Mouse (Mus musculus) intestine, embryonic 15.5 days (tissue): ENCODE measurements around the gene Pipox. TPM values are rescaled to one million over a fixed set of nuclear protein-coding genes. Genes with fewer than 3 reads are reported as not detected.
A peak's percentile ranks its signal among the peaks of the same experiment; 100 is the strongest.

Experiments
- ATAC-seq: fragments of 200-750 bp; cut with Nextera tagmentation; 2 replicates; pipeline ENCODE4 v1.8.0; 2017; ENCODE audit warnings: moderate TSS enrichment, moderate library complexity
- H3K27ac ChIP-seq: fragments of 300-500 bp; sonication (generic); 2 replicates; pipeline ENCODE4 v1.5.1; 2015; ENCODE audit warnings: mild to moderate bottlenecking, inconsistent platforms
- H3K27me3 ChIP-seq: fragments of 300-500 bp; sonication (generic); replicated peaks from 2 replicates; pipeline ENCODE4 v1.6.1; 2015; ENCODE audit warnings: inconsistent platforms
- H3K36me3 ChIP-seq: fragments of 300-500 bp; sonication (generic); 2 replicates; pipeline ENCODE4 v1.6.1; 2015; ENCODE audit warnings: inconsistent platforms
- H3K4me1 ChIP-seq: fragments of 300-500 bp; sonication (generic); replicated peaks from 2 replicates; pipeline ENCODE4 v1.6.1; 2015; ENCODE audit warnings: inconsistent platforms
- H3K4me2 ChIP-seq: fragments of 300-500 bp; sonication (generic); replicated peaks from 2 replicates; pipeline ENCODE4 v1.6.1; 2015; ENCODE audit warnings: mild to moderate bottlenecking, inconsistent platforms
- H3K4me3 ChIP-seq: fragments of 300-500 bp; sonication (generic); replicated peaks from 2 replicates; pipeline ENCODE4 v1.5.1; 2015; ENCODE audit warnings: inconsistent platforms
- H3K9ac ChIP-seq: fragments of 300-500 bp; sonication (generic); 2 replicates; pipeline ENCODE4 v1.6.1; 2015; ENCODE audit warnings: inconsistent platforms
- H3K9me3 ChIP-seq: fragments of 300-500 bp; sonication (generic); 2 replicates; pipeline ENCODE4 v1.6.1; 2016; ENCODE audit warnings: inconsistent platforms
- WGBS: fragments of 180-500 bp; shearing (Covaris S2); methylation state at CpG from one replicate; pipeline ENCODE4 v1.1.7; 2015; 5-methylcytosine and 5-hydroxymethylcytosine counted together
- polyA plus RNA-seq: library from polyadenylated mRNA; unstranded; fragments of >200 nt; fragmentation: Nextera tagmentation; extraction: Ambion mirVana; gene quantifications from 2 replicates; pipeline ENCODE4 v1.2.1, GENCODE M21; 2015

The Pipox gene
- polyA plus RNA-seq, 1 experiment from 2014 or later = 29.8 TPM

GRCm38 (mm10) chr11:77890648-77891258 lies 3.1 kb downstream of the Pipox start:
- no peak for ATAC-seq
- 76% methylated on average over 2 of the region's 2 CpGs for whole genome bisulfite sequencing
- H3K9ac ChIP-seq = no peak overlapping the region
- H3K4me1 ChIP-seq = peaks cover 25% of the 10 kb centered on the region
- no peaks in the 10 kb centered on the region for H3K27me3 ChIP-seq
- no peaks in the 10 kb centered on the region for H3K9me3 ChIP-seq
- no peak overlapping the region for H3K27ac ChIP-seq
- no peaks in the 10 kb centered on the region for H3K36me3 ChIP-seq
- H3K4me3 ChIP-seq = no peak overlapping the region
- H3K4me2 ChIP-seq = no peak overlapping the region

GRCm38 (mm10) chr11:77889484-77889883 lies 4.4 kb downstream of the Pipox start:
- no peak overlapping the region for H3K9ac ChIP-seq
- H3K9me3 ChIP-seq = no peaks in the 10 kb centered on the region
- WGBS = 18% methylated on average over 1 of the region's 2 CpGs
- H3K27me3 ChIP-seq = no peaks in the 10 kb centered on the region
- H3K4me3 ChIP-seq = no peak overlapping the region
- ATAC-seq = no peak
- no peak overlapping the region for H3K27ac ChIP-seq
- H3K4me2 ChIP-seq = no peak overlapping the region
- H3K36me3 ChIP-seq = no peaks in the 10 kb centered on the region
- peaks cover 36% of the 10 kb centered on the region for H3K4me1 ChIP-seq

GRCm38 (mm10) chr11:77888846-77889245 lies 5.0 kb downstream of the Pipox start:
- no peak for ATAC-seq
- WGBS = 81% methylated on average over 5 of the region's 5 CpGs

DNA sequence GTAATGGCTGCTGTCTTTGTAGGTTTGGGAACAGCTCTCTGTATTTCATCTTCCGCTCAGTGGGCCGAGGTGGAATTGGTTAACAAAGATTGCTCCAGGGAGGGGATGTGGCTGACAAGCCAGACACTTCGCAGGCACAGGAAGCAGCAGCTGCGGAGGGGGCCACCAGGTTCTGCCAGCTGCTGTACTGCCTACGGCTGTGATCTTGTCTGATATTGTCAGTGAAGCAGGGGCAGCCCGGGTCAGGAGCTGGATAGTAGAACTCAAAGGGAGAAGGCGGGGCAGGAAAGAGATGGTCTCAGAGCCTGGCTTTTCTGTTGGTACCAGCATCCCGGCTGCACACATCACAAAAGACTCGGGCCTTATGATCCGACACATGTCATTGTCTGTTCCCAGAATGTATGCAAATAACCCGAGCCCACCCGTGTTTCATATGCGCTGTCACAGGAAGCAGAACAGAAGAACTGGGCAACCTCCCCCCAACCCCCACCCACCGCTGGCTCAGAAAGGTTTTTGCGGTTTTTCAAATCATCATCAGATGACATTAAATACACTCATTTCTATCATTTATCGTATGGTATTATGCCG lies 6.4 kb downstream of the Pipox start:
- Histone ChIP-seq H3K4me1 (peaks cover 26% of the 10 kb centered on the region), H3K4me2 (0 out of 2 replicates have a peak overlapping the region, but pooled peaks have one; percentile 19), H3K4me3 (no peak overlapping the region; the same call in 1 of the 2 replicates), H3K9me3 (no peaks in the 10 kb centered on the region), H3K9ac (no peak overlapping the region), H3K27ac (no peak overlapping the region), H3K27me3 (no peaks in the 10 kb centered on the region), H3K36me3 (no peaks in the 10 kb centered on the region)
- WGBS = 29% methylated on average over 17 of the region's 17 CpGs
- ATAC-seq = 0 out of 2 replicates have a peak, but pooled peaks have one; percentile 34

More at GRCm38 (mm10) chr11:77888846-77889245, 5.0 kb downstream of the Pipox start:
- Histone ChIP-seq H3K4me1 (peaks cover 32% of the 10 kb centered on the region), H3K27me3 (no peaks in the 10 kb centered on the region), H3K4me2 (no peak overlapping the region), H3K9me3 (no peaks in the 10 kb centered on the region), H3K27ac (no peak overlapping the region), H3K4me3 (no peak overlapping the region), H3K36me3 (no peaks in the 10 kb centered on the region), H3K9ac (no peak overlapping the region)

- no peak overlapping the region for H3K9ac ChIP-seq
- ATAC-seq = no peak
- 46% methylated on average over 8 of the region's 8 CpGs for WGBS
- H3K4me3 ChIP-seq = no peak overlapping the region
- H3K27ac ChIP-seq = no peak overlapping the region
- H3K27me3 ChIP-seq = no peaks in the 10 kb centered on the region
- peaks cover 26% of the 10 kb centered on the region for H3K4me1 ChIP-seq
- H3K4me2 ChIP-seq = no peak overlapping the region
- H3K9me3 ChIP-seq = no peaks in the 10 kb centered on the region
- no peaks in the 10 kb centered on the region for H3K36me3 ChIP-seq
Measured at GRCm38 (mm10) chr11:77885246-77885575, 8.7 kb downstream of the Pipox start.

- Histone ChIP-seq H3K4me2 (no peak overlapping the region), H3K27me3 (no peaks in the 10 kb centered on the region), H3K4me3 (no peak overlapping the region), H3K9me3 (no peaks in the 10 kb centered on the region), H3K9ac (no peak overlapping the region), H3K36me3 (no peaks in the 10 kb centered on the region), H3K27ac (peak overlapping the region; percentile 40; the same call in 1 of the 2 replicates), H3K4me1 (peaks cover 26% of the 10 kb centered on the region)
- 41% methylated on average over 10 of the region's 10 CpGs for WGBS
- ATAC-seq = peak; percentile 73
Measured at GRCm38 (mm10) chr11:77884524-77885245, 9.2 kb downstream of the Pipox start.

- Histone ChIP-seq H3K9ac (no peak overlapping the region; the same call in 1 of the 2 replicates), H3K27ac (no peak overlapping the region)
- 49% methylated on average over 11 of the region's 11 CpGs for WGBS
Measured at GRCm38 (mm10) chr11:77876760-77877148, 17.1 kb downstream of the Pipox start.

DNA sequence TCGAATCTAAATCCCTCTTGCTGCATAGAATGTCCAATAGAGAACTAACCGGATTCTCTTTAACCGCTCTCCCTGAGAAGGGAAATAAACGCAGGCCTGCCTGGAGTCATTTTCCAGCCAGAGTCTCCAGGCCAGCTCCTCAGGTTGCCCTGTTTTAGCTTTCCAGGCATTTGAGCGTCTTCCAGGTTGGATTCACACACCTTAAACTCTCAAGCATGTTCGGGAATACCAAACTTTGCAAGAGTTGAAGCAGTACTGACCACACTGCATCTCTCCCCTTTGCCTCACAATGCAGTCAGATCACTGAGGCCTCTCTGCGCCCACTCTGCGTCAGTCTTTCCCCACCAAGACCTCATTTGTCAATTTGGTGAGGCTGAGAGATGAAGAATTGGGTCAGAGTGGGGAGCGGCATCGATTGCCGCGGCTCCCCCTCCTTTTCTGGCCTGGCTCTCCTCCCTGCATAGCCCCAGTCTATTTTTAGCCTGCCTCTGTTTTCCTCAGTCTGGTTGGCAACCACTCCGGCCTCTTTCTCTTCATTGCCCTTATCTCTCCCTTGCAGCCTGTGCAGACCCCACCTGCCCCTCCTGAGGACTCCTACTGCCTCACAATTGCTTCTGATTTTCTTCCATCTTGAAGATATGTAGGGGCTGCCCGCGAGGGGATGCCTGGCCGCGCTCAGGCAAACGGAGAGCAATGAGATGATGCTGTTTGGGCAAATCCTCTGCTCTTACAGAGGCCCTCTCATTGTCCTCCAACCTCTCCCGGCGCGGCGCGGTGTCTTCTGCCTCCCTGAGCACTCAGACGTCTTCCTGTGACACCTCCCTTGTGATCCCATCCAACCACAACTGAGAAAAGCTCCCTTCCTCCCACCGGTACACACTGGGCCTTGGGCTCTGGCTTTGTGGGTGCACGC lies 17.8 kb downstream of the Pipox start:
- H3K4me3 ChIP-seq = no peak overlapping the region
- no peaks in the 10 kb centered on the region for H3K36me3 ChIP-seq
- H3K4me2 ChIP-seq = 0 out of 2 replicates have a peak overlapping the region, but pooled peaks have one; percentile 11
- no peaks in the 10 kb centered on the region for H3K9me3 ChIP-seq
- H3K9ac ChIP-seq = no peak overlapping the region
- H3K27ac ChIP-seq = no peak overlapping the region
- H3K4me1 ChIP-seq = peaks cover 18% of the 10 kb centered on the region
- WGBS = 56% methylated on average over 26 of the region's 26 CpGs
- no peak for ATAC-seq
- H3K27me3 ChIP-seq = no peaks in the 10 kb centered on the region

More at GRCm38 (mm10) chr11:77876760-77877148, 17.1 kb downstream of the Pipox start:
- Histone ChIP-seq H3K36me3 (no peaks in the 10 kb centered on the region), H3K4me2 (no peak overlapping the region), H3K9me3 (no peaks in the 10 kb centered on the region), H3K4me3 (no peak overlapping the region), H3K27me3 (no peaks in the 10 kb centered on the region), H3K4me1 (peaks cover 18% of the 10 kb centered on the region)
- no peak for ATAC-seq

DNA sequence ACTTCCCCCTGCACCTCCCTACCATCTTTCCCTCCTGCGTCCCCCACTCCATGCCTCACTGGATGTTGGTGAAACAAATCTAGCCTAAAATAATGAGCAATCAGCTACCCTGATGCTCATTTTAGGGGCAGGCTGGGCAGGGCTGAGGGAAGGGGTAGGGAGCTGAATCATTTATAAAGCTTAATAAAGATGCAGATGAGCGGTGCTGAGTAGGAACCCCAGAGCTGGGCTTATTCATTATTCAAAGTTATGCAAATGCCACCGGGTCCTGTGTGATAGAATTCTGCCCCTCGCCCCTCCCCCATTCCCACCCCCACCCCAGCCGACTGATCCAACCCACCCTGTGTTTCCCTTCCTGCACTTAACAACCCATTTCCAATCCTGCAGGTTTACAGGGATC lies 18.6 kb downstream of the Pipox start:
- 61% methylated on average over 5 of the region's 5 CpGs for WGBS
- H3K9me3 ChIP-seq = no peaks in the 10 kb centered on the region
- H3K4me3 ChIP-seq = no peak overlapping the region
- H3K36me3 ChIP-seq = no peaks in the 10 kb centered on the region
- no peak overlapping the region for H3K4me2 ChIP-seq
- ATAC-seq = no peak
- peaks cover 18% of the 10 kb centered on the region for H3K4me1 ChIP-seq
- H3K9ac ChIP-seq = no peak overlapping the region
- no peak overlapping the region for H3K27ac ChIP-seq
- H3K27me3 ChIP-seq = no peaks in the 10 kb centered on the region

DNA sequence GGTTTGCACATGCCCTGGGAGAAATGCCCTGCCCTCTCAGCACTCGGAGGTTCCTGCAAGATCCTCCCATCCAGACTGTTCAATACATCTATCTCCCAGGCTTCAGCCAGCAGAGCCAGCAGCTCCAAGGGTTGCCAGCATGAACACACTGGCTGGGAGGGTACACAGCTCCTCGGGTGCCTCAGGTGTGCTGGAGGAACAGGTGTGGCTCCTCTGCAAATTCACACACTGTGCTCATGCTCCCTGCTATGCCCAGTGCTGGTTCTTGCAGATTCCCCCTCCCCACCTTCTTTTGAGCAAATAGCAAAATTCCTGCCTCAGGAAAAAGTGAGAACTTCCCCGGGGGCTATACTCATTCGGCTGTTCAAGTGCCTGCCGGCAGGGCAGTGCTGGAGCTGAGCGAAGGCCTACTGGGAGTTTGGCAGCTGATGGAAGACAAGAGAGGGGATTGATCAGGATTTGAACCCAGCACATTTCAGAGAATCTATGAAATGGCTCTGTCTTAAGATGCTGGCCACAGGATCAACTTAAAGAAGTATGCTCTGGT lies 19.1 kb downstream of the Pipox start:
- H3K9ac ChIP-seq = no peak overlapping the region
- 62% methylated on average over 6 of the region's 6 CpGs for WGBS
- ATAC-seq = peak; percentile 44; the same call in 1 of the 2 replicates

GRCm38 (mm10) chr11:77873116-77873515 lies 20.8 kb downstream of the Pipox start:
- Histone ChIP-seq H3K4me3 (no peak overlapping the region), H3K27ac (no peak overlapping the region), H3K4me2 (no peak overlapping the region), H3K9me3 (no peaks in the 10 kb centered on the region), H3K27me3 (no peaks in the 10 kb centered on the region), H3K36me3 (no peaks in the 10 kb centered on the region), H3K4me1 (peaks cover 18% of the 10 kb centered on the region), H3K9ac (no peak overlapping the region)
- ATAC-seq = no peak
- WGBS = 44% methylated on average over 3 of the region's 3 CpGs

More for the DNA sequence above, 19.1 kb downstream of the Pipox start:
- Histone ChIP-seq H3K4me1 (peaks cover 18% of the 10 kb centered on the region), H3K9me3 (no peaks in the 10 kb centered on the region), H3K4me3 (no peak overlapping the region), H3K27ac (no peak overlapping the region), H3K27me3 (no peaks in the 10 kb centered on the region), H3K4me2 (no peak overlapping the region), H3K36me3 (no peaks in the 10 kb centered on the region)
